Mouse (Mus musculus): ENCODE data around the gene Adamts8. TPM values are rescaled to one million over a fixed set of nuclear protein-coding genes. Genes with fewer than 3 reads are reported as not detected.

The Adamts8 gene
- total and polyA plus RNA-seq, 3 experiments: not detected

DNA sequence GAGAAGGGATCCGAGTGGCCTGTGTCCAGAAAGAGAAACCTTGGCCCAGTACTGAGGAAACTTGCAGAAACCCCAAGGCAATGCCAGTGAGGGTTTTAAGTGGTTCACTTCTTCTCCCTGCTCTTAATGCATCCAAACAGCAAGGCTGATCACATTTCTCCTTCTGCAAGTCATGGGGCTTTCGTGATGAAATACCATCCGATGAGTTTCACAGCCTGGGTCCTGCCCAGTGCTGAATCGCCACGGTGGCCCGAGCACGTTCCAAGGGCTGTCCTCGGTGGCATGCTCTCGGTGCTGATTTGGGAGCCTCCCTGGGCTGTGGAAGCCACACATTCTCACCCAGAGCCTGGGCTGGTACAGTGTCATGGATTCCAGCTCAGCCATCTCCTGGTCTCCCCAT is 12.9 kb downstream of the Adamts8 start:
- no peak overlapping the region for H3K9ac ChIP-seq (ENCODE audit: control insufficient read depth, low read depth, low read length, poor library complexity, severe bottlenecking)
- TF ChIP-seq POLR2AphosphoS2 (IDR thresholded peaks at IDR 0.05; ENCODE audit: low read length) (no peak), ZMIZ1 (IDR thresholded peaks at IDR 0.05; ENCODE audit: low read depth, low read length) (no peak), MAZ (IDR thresholded peaks at IDR 0.05; ENCODE audit: low read depth, low read length) (no peak), CTCF (IDR thresholded peaks at IDR 0.05 in 2 of 3, conservative IDR thresholded peaks at IDR 0.05 in 1 of 3; ENCODE audit: control insufficient read depth in 1 of 3, insufficient read depth in 1 of 3, low read depth in 2 of 3, low read length in 3 of 3, poor library complexity in 1 of 3, severe bottlenecking in 1 of 3) (no peak), SMC3 (IDR thresholded peaks at IDR 0.05; ENCODE audit: low read depth, low read length) (no peak), NELFE (IDR thresholded peaks at IDR 0.05; ENCODE audit: low read depth, low read length) (no peak), MXI1 (IDR thresholded peaks at IDR 0.05; ENCODE audit: low read depth, low read length) (no peak), NRF1 (IDR thresholded peaks at IDR 0.05; ENCODE audit: insufficient read depth, low read depth, low read length, poor library complexity, severe bottlenecking) (no peak), MYB (IDR thresholded peaks at IDR 0.05; ENCODE audit: low read depth, low read length) (no peak), JUND (IDR thresholded peaks at IDR 0.05; ENCODE audit: low read depth, low read length) (no peak), RCOR1 (IDR thresholded peaks at IDR 0.05; ENCODE audit: low read depth, low read length) (no peak), CHD2 (IDR thresholded peaks at IDR 0.05; ENCODE audit: low read length) (no peak), MEF2A (IDR thresholded peaks at IDR 0.05; ENCODE audit: extremely low read depth, insufficient replicate concordance, low read depth, low read length, poor library complexity, severe bottlenecking) (no peak), UBTF (IDR thresholded peaks at IDR 0.05; ENCODE audit: borderline replicate concordance, insufficient read depth, low read depth, low read length) (no peak), ZKSCAN1 (IDR thresholded peaks at IDR 0.05; ENCODE audit: low read depth, low read length) (no peak), HCFC1 (IDR thresholded peaks at IDR 0.05; ENCODE audit: low read depth, low read length) (no peak), ZC3H11A (IDR thresholded peaks at IDR 0.05; ENCODE audit: low read depth, low read length) (no peak), KAT2A (conservative IDR thresholded peaks at IDR 0.05; ENCODE audit: low read depth, low read length) (no peak), RAD21 (IDR thresholded peaks at IDR 0.05; ENCODE audit: low read depth, low read length) (no peak), E2F4 (IDR thresholded peaks at IDR 0.05; ENCODE audit: borderline replicate concordance, low read depth, low read length) (no peak)
- no peaks in the 10 kb centered on the region for H3K27me3 ChIP-seq (ENCODE audit: control insufficient read depth in 1 of 2, insufficient read depth in 2 of 2, low read length in 2 of 2)
- H3K9me3 ChIP-seq (replicated peaks; ENCODE audit: insufficient read depth, low read length): no peaks in the 10 kb centered on the region
- DNase-seq (ENCODE audit: low read depth, low spot score): no peak
- no peak overlapping the region for H3K27ac ChIP-seq (ENCODE audit: control insufficient read depth, low read depth, low read length)
- H3K4me3 ChIP-seq (ENCODE audit: control insufficient read depth in 1 of 2, insufficient read depth in 1 of 2, low read depth in 2 of 2, low read length in 2 of 2): no peak overlapping the region
- H3K79me2 ChIP-seq (ENCODE audit: control insufficient read depth, insufficient read depth, low read length, poor library complexity): no peaks in the 10 kb centered on the region
- no peaks in the 10 kb centered on the region for H3K36me3 ChIP-seq (ENCODE audit: control insufficient read depth in 1 of 2, insufficient read depth in 2 of 2, low read length in 2 of 2)
- no peaks in the 10 kb centered on the region for H3K4me1 ChIP-seq (ENCODE audit: control insufficient read depth in 1 of 2, insufficient read depth in 2 of 2, low read length in 2 of 2)

DNA sequence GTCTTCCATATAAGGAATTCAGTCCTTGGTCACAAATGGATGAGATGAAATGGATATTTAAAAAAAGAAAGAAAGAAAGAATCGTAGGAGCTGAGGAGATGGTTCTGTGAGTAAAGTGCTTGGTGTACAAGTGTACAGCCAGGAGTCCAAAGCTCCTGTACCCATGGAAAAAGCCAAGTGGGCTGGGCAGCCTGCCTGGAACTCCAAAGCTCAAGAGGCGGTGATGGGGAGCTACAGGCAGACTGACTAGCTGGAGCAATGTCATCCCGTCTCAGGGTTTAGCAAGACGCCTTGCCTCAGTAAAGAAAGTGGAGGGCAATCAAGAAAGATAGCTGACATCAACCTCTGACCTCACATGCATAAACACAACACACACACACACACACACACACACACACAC is 21.4 kb downstream of the Adamts8 start:
- no peak for DNase-seq (ENCODE audit: low read depth, low spot score)
- Histone ChIP-seq H3K4me1 (ENCODE audit: control insufficient read depth in 1 of 2, insufficient read depth in 2 of 2, low read length in 2 of 2) (no peaks in the 10 kb centered on the region), H3K79me2 (ENCODE audit: control insufficient read depth, insufficient read depth, low read length, poor library complexity) (no peaks in the 10 kb centered on the region), H3K9ac (ENCODE audit: control insufficient read depth, low read depth, low read length, poor library complexity, severe bottlenecking) (no peak overlapping the region), H3K27ac (ENCODE audit: control insufficient read depth, low read depth, low read length) (no peak overlapping the region), H3K27me3 (ENCODE audit: control insufficient read depth in 1 of 2, insufficient read depth in 2 of 2, low read length in 2 of 2) (no peaks in the 10 kb centered on the region), H3K36me3 (ENCODE audit: control insufficient read depth in 1 of 2, insufficient read depth in 2 of 2, low read length in 2 of 2) (no peaks in the 10 kb centered on the region), H3K4me3 (ENCODE audit: control insufficient read depth in 1 of 2, insufficient read depth in 1 of 2, low read depth in 2 of 2, low read length in 2 of 2) (no peak overlapping the region), H3K9me3 (replicated peaks; ENCODE audit: insufficient read depth, low read length) (no peaks in the 10 kb centered on the region)
- TF ChIP-seq E2F4 (IDR thresholded peaks at IDR 0.05; ENCODE audit: borderline replicate concordance, low read depth, low read length): no peak
- no peak for TF ChIP-seq ETS1 (IDR thresholded peaks at IDR 0.05; ENCODE audit: low read depth, low read length)
- TF ChIP-seq RCOR1 (IDR thresholded peaks at IDR 0.05; ENCODE audit: low read depth, low read length): no peak
- TF ChIP-seq CTCF (IDR thresholded peaks at IDR 0.05 in 2 of 3, conservative IDR thresholded peaks at IDR 0.05 in 1 of 3; ENCODE audit: control insufficient read depth in 1 of 3, insufficient read depth in 1 of 3, low read depth in 2 of 3, low read length in 3 of 3, poor library complexity in 1 of 3, severe bottlenecking in 1 of 3): no peak
- TF ChIP-seq NELFE (IDR thresholded peaks at IDR 0.05; ENCODE audit: low read depth, low read length): no peak
- TF ChIP-seq KAT2A (conservative IDR thresholded peaks at IDR 0.05; ENCODE audit: low read depth, low read length): no peak
- no peak for TF ChIP-seq HCFC1 (IDR thresholded peaks at IDR 0.05; ENCODE audit: low read depth, low read length)
- no peak for TF ChIP-seq RAD21 (IDR thresholded peaks at IDR 0.05; ENCODE audit: low read depth, low read length)
- no peak for TF ChIP-seq ELF1 (IDR thresholded peaks at IDR 0.05; ENCODE audit: low read depth, low read length)
